Mouse (Mus musculus) midbrain, embryonic 16.5 days (tissue): ENCODE data around the gene Ptprs. TPM values are rescaled to one million over a fixed set of nuclear protein-coding genes. Genes with fewer than 3 reads are reported as not detected.
A peak's percentile ranks its signal among the peaks of the same experiment; 100 is the strongest.

ENCODE experiments used
- ATAC-seq: fragments of 200-750 bp; cut with Nextera tagmentation; 2 replicates; pipeline ENCODE4 v1.8.0; 2017; ENCODE audit warnings: moderate TSS enrichment
- H3K27ac ChIP-seq: fragments of 300-500 bp; sonication (generic); 2 replicates; pipeline ENCODE4 v1.5.1; 2014; ENCODE audit warnings: mild to moderate bottlenecking, low read length, mixed read lengths
- H3K27me3 ChIP-seq: fragments of 300-500 bp; sonication (generic); 2 replicates; pipeline ENCODE4 v1.6.1; 2014; ENCODE audit warnings: low read depth, low read length, mixed read lengths; ENCODE audit not compliant: control insufficient read depth, insufficient read depth
- H3K36me3 ChIP-seq: fragments of 300-500 bp; sonication (generic); 2 replicates; pipeline ENCODE4 v1.6.1; 2014; ENCODE audit warnings: mild to moderate bottlenecking, low read length, moderate library complexity, mixed read lengths; ENCODE audit not compliant: control insufficient read depth, insufficient read depth
- H3K4me1 ChIP-seq: fragments of 300-500 bp; sonication (generic); 2 replicates; pipeline ENCODE4 v1.6.1; 2014; ENCODE audit warnings: mild to moderate bottlenecking, low read length, mixed read lengths; ENCODE audit not compliant: control insufficient read depth, insufficient read depth
- H3K4me2 ChIP-seq: fragments of 300-500 bp; sonication (generic); 2 replicates; pipeline ENCODE4 v1.6.1; 2014; ENCODE audit warnings: mild to moderate bottlenecking, low read length, mixed read lengths
- H3K4me3 ChIP-seq: fragments of 300-500 bp; sonication (generic); 2 replicates; pipeline ENCODE4 v1.5.1; 2014; ENCODE audit warnings: low read depth, mild to moderate bottlenecking, low read length, moderate library complexity, mixed read lengths
- H3K9ac ChIP-seq: fragments of 300-500 bp; sonication (generic); 2 replicates; pipeline ENCODE4 v1.6.1; 2014; ENCODE audit warnings: low read depth, low read length, mixed read lengths
- H3K9me3 ChIP-seq: fragments of 300-500 bp; sonication (generic); replicated peaks from 2 replicates; pipeline ENCODE4 v1.6.1; 2014; ENCODE audit warnings: mild to moderate bottlenecking, low read length, mixed read lengths; ENCODE audit not compliant: control insufficient read depth, poor library complexity, severe bottlenecking
- WGBS: fragments of 180-500 bp; shearing (Covaris S2); extraction: QIAGEN DNeasy Blood & Tissue Kit; methylation state at CpG from one replicate; pipeline ENCODE4 v1.1.7; 2014; 5-methylcytosine and 5-hydroxymethylcytosine counted together
- polyA plus RNA-seq: library from polyadenylated mRNA; unstranded; fragments of >200 nt; fragmentation: Nextera tagmentation; extraction: Ambion mirVana; gene quantifications from 2 replicates; pipeline ENCODE4 v1.2.1, GENCODE M21; 2015

Ptprs gene
- polyA plus RNA-seq, 1 experiment from 2014 or later = 293 TPM

- Histone ChIP-seq H3K4me1 (peaks cover 5% of the 10 kb centered on the region), H3K36me3 (peaks cover 41% of the 10 kb centered on the region), H3K27ac (no peak overlapping the region), H3K9me3 (no peaks in the 10 kb centered on the region), H3K4me2 (no peak overlapping the region), H3K4me3 (no peak overlapping the region), H3K27me3 (no peaks in the 10 kb centered on the region), H3K9ac (no peak overlapping the region)
- ATAC-seq = no peak
- WGBS = 84% methylated on average over 17 of the region's 28 CpGs
Observed at GRCm38 (mm10) chr17:56427857-56428256, 48.4 kb downstream of the Ptprs start.

DNA sequence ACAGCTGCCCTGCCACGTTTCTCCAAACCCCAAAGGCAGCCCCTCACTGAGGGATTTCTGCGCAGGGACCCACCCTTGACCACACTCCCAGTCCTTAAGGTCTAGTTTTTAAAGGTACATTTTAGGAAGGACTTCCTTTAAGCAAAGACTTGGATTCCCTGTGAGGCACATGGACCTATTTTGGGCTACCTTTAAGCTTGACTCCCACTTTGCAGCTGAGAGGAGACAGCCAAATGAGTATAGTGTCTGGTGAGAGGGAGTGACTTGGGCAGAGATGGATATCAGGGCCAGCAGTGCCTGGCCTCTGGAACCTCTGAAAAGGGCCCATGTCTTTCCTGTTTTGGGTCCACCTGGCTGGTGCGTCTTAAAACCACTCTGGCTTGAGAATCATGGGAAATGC, 50.3 kb downstream of the Ptprs start:
- H3K4me2 ChIP-seq = peak overlapping the region; percentile 47
- WGBS = 28% methylated on average over 3 of the region's 3 CpGs
- H3K36me3 ChIP-seq = peaks cover 51% of the 10 kb centered on the region
- H3K4me1 ChIP-seq = peaks cover 5% of the 10 kb centered on the region
- H3K27me3 ChIP-seq = no peaks in the 10 kb centered on the region
- no peaks in the 10 kb centered on the region for H3K9me3 ChIP-seq
- 0 out of 2 replicates have a peak overlapping the region, but pooled peaks have one; percentile 27 for H3K4me3 ChIP-seq
- ATAC-seq = no peak; the same call in 1 of the 2 replicates
- peak overlapping the region; percentile 60 for H3K27ac ChIP-seq
- peak overlapping the region; percentile 58 for H3K9ac ChIP-seq

DNA sequence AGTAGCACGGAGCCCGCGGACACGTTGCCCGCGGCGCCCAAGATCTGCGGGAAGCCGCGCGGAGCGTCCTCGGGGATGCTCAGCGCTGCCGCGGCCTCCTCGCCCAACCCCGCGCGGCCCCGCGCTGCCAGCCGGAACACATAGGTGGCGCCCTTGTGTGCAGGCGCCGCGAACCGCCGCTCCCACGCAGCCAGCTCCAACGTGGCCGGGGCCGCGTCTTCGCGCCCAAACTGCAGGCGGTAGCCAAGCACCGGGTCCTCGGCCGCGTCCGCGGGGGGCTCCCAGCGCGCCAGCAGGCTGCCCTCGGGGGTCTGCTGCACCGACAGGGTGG, 50.7 kb downstream of the Ptprs start:
- peaks cover 5% of the 10 kb centered on the region for H3K4me1 ChIP-seq
- ATAC-seq = peak; percentile 79
- peak overlapping the region; percentile 58 for H3K9ac ChIP-seq
- H3K4me2 ChIP-seq = peak overlapping the region; percentile 47
- peak overlapping the region; percentile 60 for H3K27ac ChIP-seq
- no peaks in the 10 kb centered on the region for H3K27me3 ChIP-seq
- 1% methylated on average over 46 of the region's 47 CpGs for WGBS
- peaks cover 55% of the 10 kb centered on the region for H3K36me3 ChIP-seq
- no peaks in the 10 kb centered on the region for H3K9me3 ChIP-seq
- H3K4me3 ChIP-seq = peak overlapping the region; percentile 27

GRCm38 (mm10) chr17:56424726-56425583, 51.3 kb downstream of the Ptprs start:
- H3K9me3 ChIP-seq = no peaks in the 10 kb centered on the region
- H3K9ac ChIP-seq = peak overlapping the region; percentile 58
- WGBS = 15% methylated on average over 65 of the region's 77 CpGs
- H3K4me2 ChIP-seq = peak overlapping the region; percentile 47
- H3K27ac ChIP-seq = peak overlapping the region; percentile 60; the same call in 1 of the 2 replicates
- H3K27me3 ChIP-seq = no peaks in the 10 kb centered on the region
- H3K4me3 ChIP-seq = peak overlapping the region; percentile 27
- H3K36me3 ChIP-seq = peaks cover 61% of the 10 kb centered on the region
- ATAC-seq = peak; percentile 23
- H3K4me1 ChIP-seq = peaks cover 5% of the 10 kb centered on the region

DNA sequence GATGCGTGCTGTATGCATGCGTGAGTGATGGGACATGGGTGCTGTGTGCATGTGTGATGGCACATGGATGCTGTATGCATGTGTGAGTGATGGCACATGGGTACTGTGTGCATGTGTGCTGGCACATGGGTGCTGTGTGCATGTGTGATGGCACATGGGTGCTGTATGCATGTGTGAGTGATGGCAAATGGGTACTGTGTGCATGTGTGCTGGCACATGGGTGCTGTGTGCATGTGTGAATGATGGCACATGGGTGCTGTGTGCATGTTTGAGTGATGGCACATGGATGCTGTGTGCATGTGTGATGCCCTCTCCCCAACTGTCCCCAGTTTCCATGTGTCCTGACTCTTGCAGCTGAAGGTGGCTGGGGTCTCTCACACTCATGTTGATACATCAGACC, 56.3 kb downstream of the Ptprs start:
- WGBS = 98% methylated on average over 2 of the region's 2 CpGs
- H3K4me3 ChIP-seq = no peak overlapping the region
- H3K36me3 ChIP-seq = peaks cover 90% of the 10 kb centered on the region
- no peak overlapping the region for H3K9ac ChIP-seq
- H3K9me3 ChIP-seq = no peaks in the 10 kb centered on the region
- H3K4me2 ChIP-seq = no peak overlapping the region
- H3K27ac ChIP-seq = no peak overlapping the region
- H3K4me1 ChIP-seq = no peaks in the 10 kb centered on the region
- ATAC-seq = no peak
- H3K27me3 ChIP-seq = no peaks in the 10 kb centered on the region

DNA sequence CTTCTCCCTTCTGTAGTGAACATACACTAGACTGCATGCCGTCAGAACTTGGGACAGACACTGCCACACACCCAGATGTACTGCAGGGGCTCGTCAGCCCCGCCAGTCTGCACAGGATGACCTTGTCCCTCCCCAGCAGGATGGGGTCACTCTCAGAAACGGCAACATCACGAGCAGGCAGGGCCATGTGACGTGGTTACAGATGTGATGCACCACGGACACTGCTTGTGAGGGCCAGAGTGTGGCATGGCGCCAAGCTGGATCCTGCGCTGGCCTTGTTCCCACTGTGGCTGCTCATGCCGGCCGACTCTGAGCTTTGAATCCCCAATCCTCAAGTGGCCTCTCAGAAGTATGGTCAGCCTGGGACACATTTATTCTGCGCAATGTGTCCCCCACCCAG, 58.0 kb downstream of the Ptprs start:
- no peak for ATAC-seq
- H3K9me3 ChIP-seq = no peaks in the 10 kb centered on the region
- 0 out of 2 replicates have a peak overlapping the region, but pooled peaks have one; percentile 11 for H3K27ac ChIP-seq
- H3K9ac ChIP-seq = no peak overlapping the region
- 78% methylated on average over 12 of the region's 12 CpGs for WGBS
- no peak overlapping the region for H3K4me3 ChIP-seq
- no peaks in the 10 kb centered on the region for H3K4me1 ChIP-seq
- H3K27me3 ChIP-seq = no peaks in the 10 kb centered on the region
- H3K36me3 ChIP-seq = peaks cover 93% of the 10 kb centered on the region
- no peak overlapping the region for H3K4me2 ChIP-seq

- Histone ChIP-seq H3K27ac (no peak overlapping the region), H3K4me2 (no peak overlapping the region), H3K36me3 (peaks cover 86% of the 10 kb centered on the region), H3K27me3 (no peaks in the 10 kb centered on the region), H3K4me1 (peaks cover 5% of the 10 kb centered on the region), H3K4me3 (no peak overlapping the region), H3K9me3 (no peaks in the 10 kb centered on the region), H3K9ac (no peak overlapping the region)
- ATAC-seq = no peak
- WGBS = 92% methylated on average over 9 of the region's 9 CpGs
Observed at GRCm38 (mm10) chr17:56414785-56415184, 61.5 kb downstream of the Ptprs start.

DNA sequence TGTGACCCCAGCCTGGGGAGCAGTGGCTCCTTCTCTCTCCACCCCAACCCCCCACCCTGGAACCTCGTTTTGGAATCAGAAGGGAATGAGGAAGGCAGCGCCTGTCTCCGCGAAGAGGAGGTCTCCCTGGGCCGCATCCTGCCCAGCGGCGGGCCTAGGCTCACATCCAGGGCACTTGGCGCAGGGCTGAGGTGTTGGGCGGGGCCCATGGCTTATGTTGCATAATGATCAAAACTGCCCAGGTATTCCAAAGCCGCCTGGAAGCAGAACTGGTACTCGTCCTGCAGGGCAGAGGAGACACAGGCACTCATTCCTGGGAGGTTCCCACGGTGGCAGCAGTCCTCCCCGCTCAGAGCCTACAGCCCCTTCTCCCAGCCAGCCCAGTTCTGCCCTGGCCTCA, 63.2 kb downstream of the Ptprs start:
- no peak for ATAC-seq
- Histone ChIP-seq H3K9me3 (no peaks in the 10 kb centered on the region), H3K36me3 (peaks cover 69% of the 10 kb centered on the region), H3K9ac (no peak overlapping the region), H3K27ac (no peak overlapping the region), H3K27me3 (no peaks in the 10 kb centered on the region), H3K4me2 (no peak overlapping the region), H3K4me1 (peaks cover 14% of the 10 kb centered on the region), H3K4me3 (no peak overlapping the region)
- WGBS = 83% methylated on average over 13 of the region's 13 CpGs

- Histone ChIP-seq H3K27me3 (no peaks in the 10 kb centered on the region), H3K9me3 (no peaks in the 10 kb centered on the region), H3K36me3 (peaks cover 53% of the 10 kb centered on the region), H3K27ac (no peak overlapping the region), H3K4me2 (no peak overlapping the region), H3K4me3 (no peak overlapping the region), H3K9ac (no peak overlapping the region), H3K4me1 (peaks cover 28% of the 10 kb centered on the region)
- WGBS = 96% methylated on average over 7 of the region's 7 CpGs
- no peak for ATAC-seq
Observed at GRCm38 (mm10) chr17:56411437-56411836, 64.8 kb downstream of the Ptprs start.
